In genomic region chr8:120325172-120325767, GRCm38 (mm10) we compare ENCODE assay signal across 11 mouse cellular contexts.
DNase-seq lines count a peak whose midpoint lies in the region; ATAC-seq and TF ChIP-seq lines count a peak whose summit lies in the region.
"Had no signal": no experiment of that assay in that cellular context is flagged by ENCODE, and none has a peak within 500 bp of the region (broad histone marks: within the 10 kb centered on the region; RNA-seq: fewer than 3 reads in every experiment).

No protein-coding gene starts in this region.

- TF ChIP-seq CTCF in midbrain, postnatal 0 days (IDR thresholded peaks at IDR 0.05): no peak

- DNase-seq in frontal cortex, postnatal 25 days (ENCODE audit: low spot score in 2 of 2): no peak
- no peak for DNase-seq in midbrain, embryonic 10.5 days (ENCODE audit: low spot score)
- DNase-seq in midbrain, postnatal 0 days (ENCODE audit: low spot score): no peak
- DNase-seq in embryo, embryonic 10 days (ENCODE audit: low spot score): no peak
- no peak for DNase-seq in kidney, postnatal 25 days
- DNase-seq: B cell, adult 2 months had no signal

- H3K27ac ChIP-seq in midbrain, embryonic 10.5 days (replicated peaks): peak overlapping the region; percentile 87
- no peak overlapping the region for H3K27ac ChIP-seq in midbrain, postnatal 0 days (ENCODE audit: low read depth, low read length)
- peak overlapping the region; percentile 11; the same call in 1 of the 2 replicates for H3K27ac ChIP-seq in embryonic facial prominence, embryonic 13.5 days
- peak overlapping the region; percentile 66 for H3K27ac ChIP-seq in liver, embryonic 15.5 days (replicated peaks)
- H3K27ac ChIP-seq: embryonic facial prominence, embryonic 15.5 days had no signal

- no peak overlapping the region for H3K9ac ChIP-seq in midbrain, postnatal 0 days (replicated peaks; ENCODE audit: low read length, poor library complexity, severe bottlenecking)
- 0 out of 2 replicates have a peak overlapping the region, but pooled peaks have one; percentile 11 for H3K9ac ChIP-seq in embryonic facial prominence, embryonic 13.5 days
- H3K9ac ChIP-seq in liver, embryonic 15.5 days: no peak overlapping the region
- H3K9ac ChIP-seq: embryonic facial prominence, embryonic 15.5 days had no signal

- no peaks in the 10 kb centered on the region for H3K9me3 ChIP-seq in midbrain, embryonic 10.5 days (replicated peaks)
- no peaks in the 10 kb centered on the region for H3K9me3 ChIP-seq in midbrain, postnatal 0 days (ENCODE audit: low read length)
- H3K9me3 ChIP-seq in embryonic facial prominence, embryonic 13.5 days: no peaks in the 10 kb centered on the region
- no peaks in the 10 kb centered on the region for H3K9me3 ChIP-seq in liver, embryonic 15.5 days (replicated peaks)
- H3K9me3 ChIP-seq: embryonic facial prominence, embryonic 15.5 days had no signal

- ATAC-seq in frontal cortex, adult (ENCODE audit: low TSS enrichment): peak; percentile 32; the same call in 1 of the 2 replicates
- ATAC-seq in midbrain, postnatal 0 days (ENCODE audit: low FRiP score): no peak
- ATAC-seq in embryonic facial prominence, embryonic 13.5 days (ENCODE audit: insufficient number of reproducible peaks, insufficient read depth, low FRiP score, low TSS enrichment, low read depth): no peak
- ATAC-seq in liver, embryonic 15.5 days (ENCODE audit: insufficient read depth): peak; percentile 67
- ATAC-seq: inflammation-experienced regulatory T-cells, adult 6 months had no signal

- H3K4me1 ChIP-seq in midbrain, embryonic 10.5 days: peaks cover 80% of the 10 kb centered on the region
- H3K4me1 ChIP-seq in midbrain, postnatal 0 days (ENCODE audit: insufficient read depth, low read length): peaks cover 18% of the 10 kb centered on the region
- H3K4me1 ChIP-seq in embryonic facial prominence, embryonic 13.5 days: peaks cover 37% of the 10 kb centered on the region
- H3K4me1 ChIP-seq in liver, embryonic 15.5 days (replicated peaks): peaks cover 76% of the 10 kb centered on the region

- 74% methylated on average over 5 of the region's 5 CpGs for WGBS in midbrain, embryonic 10.5 days
- 67% methylated on average over 5 of the region's 5 CpGs for WGBS in midbrain, postnatal 0 days
- 50% methylated on average over 5 of the region's 5 CpGs for WGBS in embryonic facial prominence, embryonic 13.5 days
- WGBS in liver, embryonic 15.5 days (ENCODE audit: insufficient replicate concordance): 17% methylated on average over 5 of the region's 5 CpGs

- H3K4me3 ChIP-seq in midbrain, embryonic 10.5 days: no peak overlapping the region
- H3K4me3 ChIP-seq in midbrain, postnatal 0 days (ENCODE audit: low read depth, low read length): no peak overlapping the region
- H3K4me3 ChIP-seq in embryonic facial prominence, embryonic 13.5 days: no peak overlapping the region
- no peak overlapping the region for H3K4me3 ChIP-seq in liver, embryonic 15.5 days (replicated peaks)
- H3K4me3 ChIP-seq: embryonic facial prominence, embryonic 15.5 days had no signal

- no peaks in the 10 kb centered on the region for H3K36me3 ChIP-seq in midbrain, embryonic 10.5 days
- no peaks in the 10 kb centered on the region for H3K36me3 ChIP-seq in midbrain, postnatal 0 days (ENCODE audit: insufficient read depth, low read length)
- H3K36me3 ChIP-seq in embryonic facial prominence, embryonic 13.5 days: no peaks in the 10 kb centered on the region
- H3K36me3 ChIP-seq in liver, embryonic 15.5 days (replicated peaks): no peaks in the 10 kb centered on the region
- H3K36me3 ChIP-seq: embryonic facial prominence, embryonic 15.5 days had no signal

- H3K4me2 ChIP-seq in midbrain, postnatal 0 days (ENCODE audit: low read depth, low read length, poor library complexity, severe bottlenecking): no peak overlapping the region
- no peak overlapping the region for H3K4me2 ChIP-seq in embryonic facial prominence, embryonic 13.5 days
- H3K4me2 ChIP-seq in liver, embryonic 15.5 days: no peak overlapping the region
- H3K4me2 ChIP-seq: embryonic facial prominence, embryonic 15.5 days had no signal

- peaks cover 50% of the 10 kb centered on the region for H3K27me3 ChIP-seq in midbrain, embryonic 10.5 days (ENCODE audit: low read depth, poor library complexity, severe bottlenecking)
- no peaks in the 10 kb centered on the region for H3K27me3 ChIP-seq in midbrain, postnatal 0 days (ENCODE audit: insufficient read depth, low read length)
- no peaks in the 10 kb centered on the region for H3K27me3 ChIP-seq in embryonic facial prominence, embryonic 13.5 days
- H3K27me3 ChIP-seq in liver, embryonic 15.5 days: peaks cover 6% of the 10 kb centered on the region; the same call in 1 of the 2 replicates
- H3K27me3 ChIP-seq: embryonic facial prominence, embryonic 15.5 days had no signal

Comparison
In these comparisons a context has a peak if more than half of its experiments do, and no peak if none do; other contexts are left out.
1. ATAC-seq: peak in frontal cortex, adult (single experiment) and liver, embryonic 15.5 days (single experiment); none in midbrain, postnatal 0 days (single experiment) and embryonic facial prominence, embryonic 13.5 days (single experiment).